Mouse (Mus musculus) lung, embryonic 15.5 days (tissue): ENCODE results near the gene Tmod2. TPM values are rescaled to one million over a fixed set of nuclear protein-coding genes. Genes with fewer than 3 reads are reported as not detected.
"Not testable (repeated sequence)": the region's sequence is repeated elsewhere in the genome, so short reads cannot be mapped to it uniquely, and the experiment has no call there.

Experiments used
- ATAC-seq: fragments of 200-750 bp; cut with Nextera tagmentation; 2 replicates; pipeline ENCODE4 v1.8.0; 2017; ENCODE audit warnings: moderate number of reproducible peaks, borderline replicate concordance; ENCODE audit not compliant: low FRiP score, low TSS enrichment; ENCODE audit errors: extremely low read depth
- H3K27ac ChIP-seq: fragments of 300-500 bp; sonication (generic); 2 replicates; pipeline ENCODE4 v1.5.1; 2015; ENCODE audit warnings: moderate library complexity, mild to moderate bottlenecking, inconsistent platforms
- H3K27me3 ChIP-seq: fragments of 300-500 bp; sonication (generic); 2 replicates; pipeline ENCODE4 v1.6.1; 2015; ENCODE audit warnings: inconsistent platforms
- H3K36me3 ChIP-seq: fragments of 300-500 bp; sonication (generic); 2 replicates; pipeline ENCODE4 v1.6.1; 2015; ENCODE audit warnings: inconsistent platforms
- H3K4me1 ChIP-seq: fragments of 300-500 bp; sonication (generic); 2 replicates; pipeline ENCODE4 v1.6.1; 2015; ENCODE audit warnings: inconsistent platforms
- H3K4me2 ChIP-seq: fragments of 300-500 bp; sonication (generic); 2 replicates; pipeline ENCODE4 v1.6.1; 2015; ENCODE audit warnings: inconsistent platforms, mild to moderate bottlenecking, moderate library complexity
- H3K4me3 ChIP-seq: fragments of 300-500 bp; sonication (generic); 2 replicates; pipeline ENCODE4 v1.5.1; 2015; ENCODE audit warnings: mild to moderate bottlenecking, inconsistent platforms
- H3K9ac ChIP-seq: fragments of 300-500 bp; sonication (generic); 2 replicates; pipeline ENCODE4 v1.6.1; 2015; ENCODE audit warnings: inconsistent platforms
- H3K9me3 ChIP-seq: fragments of 300-500 bp; sonication (generic); 2 replicates; pipeline ENCODE4 v1.6.1; 2016; ENCODE audit warnings: inconsistent platforms
- WGBS: fragments of 180-500 bp; shearing (Covaris S2); methylation state at CpG from one replicate; pipeline ENCODE4 v1.1.7; 2015; 5-methylcytosine and 5-hydroxymethylcytosine counted together
- polyA plus RNA-seq: library from polyadenylated mRNA; unstranded; fragments of >200 nt; fragmentation: Nextera tagmentation; extraction: Ambion mirVana; gene quantifications from 2 replicates; pipeline ENCODE4 v1.2.1, GENCODE M21; 2015

Tmod2 gene
- polyA plus RNA-seq, 1 experiment from 2014 or later: 10.1 TPM

GRCm38 (mm10) chr9:75625556-75626307, 14.6 kb upstream of the Tmod2 start, which contains the start of gene Lysmd2:
TSS of gene Lysmd2 (plus strand) at chr9:75625741.
- Histone ChIP-seq H3K27me3 (no peaks in the 10 kb centered on the region; the same call in 1 of the 2 replicates), H3K4me3 (peak within 1 kb of the TSS; percentile 87), H3K9ac (peak within 1 kb of the TSS; percentile 82), H3K27ac (peak within 1 kb of the TSS; percentile 71), H3K4me2 (peak within 1 kb of the TSS; percentile 95), H3K36me3 (no peaks in the 10 kb centered on the region), H3K4me1 (peaks cover 10% of the 10 kb centered on the region), H3K9me3 (no peaks in the 10 kb centered on the region)
- peak; percentile 93 for ATAC-seq
- WGBS: under 1% methylated on average over 73 of the region's 94 CpGs

GRCm38 (mm10) chr9:75624983-75625555, 13.9 kb upstream of the Tmod2 start:
- no peak for ATAC-seq
- Histone ChIP-seq H3K9me3 (no peaks in the 10 kb centered on the region), H3K4me2 (peak overlapping the region; percentile 95), H3K27me3 (no peaks in the 10 kb centered on the region; the same call in 1 of the 2 replicates), H3K4me3 (peak overlapping the region; percentile 87), H3K4me1 (peaks cover 10% of the 10 kb centered on the region), H3K27ac (peak overlapping the region; percentile 16; the same call in 1 of the 2 replicates), H3K9ac (peak overlapping the region; percentile 82), H3K36me3 (no peaks in the 10 kb centered on the region)
- 14% methylated on average over 18 of the region's 18 CpGs for WGBS

GRCm38 (mm10) chr9:75621428-75621827, 10.3 kb upstream of the Tmod2 start:
- Histone ChIP-seq H3K4me2 (no peak overlapping the region), H3K4me3 (no peak overlapping the region), H3K9me3 (no peaks in the 10 kb centered on the region), H3K4me1 (peaks cover 4% of the 10 kb centered on the region), H3K27ac (no peak overlapping the region), H3K9ac (no peak overlapping the region), H3K27me3 (no peaks in the 10 kb centered on the region; the same call in 1 of the 2 replicates), H3K36me3 (no peaks in the 10 kb centered on the region)
- no peak for ATAC-seq
- 43% methylated on average over 3 of the region's 3 CpGs for WGBS

- 88% methylated on average over 2 of the region's 2 CpGs for WGBS
- not testable (repeated sequence) for H3K9ac ChIP-seq, H3K36me3 ChIP-seq, H3K4me1 ChIP-seq, ATAC-seq, H3K27me3 ChIP-seq, H3K9me3 ChIP-seq, H3K4me3 ChIP-seq, H3K4me2 ChIP-seq, H3K27ac ChIP-seq
Measured at GRCm38 (mm10) chr9:75619761-75620160, 8.6 kb upstream of the Tmod2 start.

- no peak overlapping the region for H3K4me3 ChIP-seq
- 0 out of 2 replicates have a peak, but pooled peaks have one; percentile 19 for ATAC-seq
- 80% methylated on average over 6 of the region's 6 CpGs for WGBS
- no peak overlapping the region for H3K9ac ChIP-seq
- no peak overlapping the region for H3K4me2 ChIP-seq
- H3K9me3 ChIP-seq: no peaks in the 10 kb centered on the region
- no peak overlapping the region for H3K27ac ChIP-seq
- H3K27me3 ChIP-seq: no peaks in the 10 kb centered on the region; the same call in 1 of the 2 replicates
- no peaks in the 10 kb centered on the region for H3K4me1 ChIP-seq
- no peaks in the 10 kb centered on the region for H3K36me3 ChIP-seq
Measured at GRCm38 (mm10) chr9:75618836-75619400, 7.8 kb upstream of the Tmod2 start.

- no peaks in the 10 kb centered on the region for H3K9me3 ChIP-seq
- WGBS: 56% methylated on average over 3 of the region's 3 CpGs
- ATAC-seq: no peak
- no peaks in the 10 kb centered on the region for H3K4me1 ChIP-seq
- no peak overlapping the region for H3K9ac ChIP-seq
- H3K4me2 ChIP-seq: no peak overlapping the region
- H3K36me3 ChIP-seq: no peaks in the 10 kb centered on the region
- H3K27me3 ChIP-seq: peaks cover 4% of the 10 kb centered on the region; the same call in 1 of the 2 replicates
- H3K27ac ChIP-seq: no peak overlapping the region
- H3K4me3 ChIP-seq: no peak overlapping the region
Measured at GRCm38 (mm10) chr9:75616560-75616959, 5.4 kb upstream of the Tmod2 start.

GRCm38 (mm10) chr9:75609965-75610364, 1.2 kb downstream of the Tmod2 start:
- Histone ChIP-seq H3K9me3 (no peaks in the 10 kb centered on the region), H3K4me3 (peak overlapping the region; percentile 58), H3K27me3 (peaks cover 25% of the 10 kb centered on the region; the same call in 1 of the 2 replicates), H3K4me1 (no peaks in the 10 kb centered on the region), H3K4me2 (peak overlapping the region; percentile 99), H3K36me3 (no peaks in the 10 kb centered on the region), H3K27ac (no peak overlapping the region), H3K9ac (no peak overlapping the region)
- no peak for ATAC-seq
- 20% methylated on average over 16 of the region's 16 CpGs for WGBS

GRCm38 (mm10) chr9:75609505-75609904, 1.6 kb downstream of the Tmod2 start:
- H3K9me3 ChIP-seq: no peaks in the 10 kb centered on the region
- 65% methylated on average over 1 of the region's 1 CpGs for WGBS
- H3K36me3 ChIP-seq: no peaks in the 10 kb centered on the region
- H3K9ac ChIP-seq: no peak overlapping the region
- no peak overlapping the region for H3K4me2 ChIP-seq
- H3K4me1 ChIP-seq: no peaks in the 10 kb centered on the region
- no peak for ATAC-seq
- H3K27me3 ChIP-seq: peaks cover 25% of the 10 kb centered on the region; the same call in 1 of the 2 replicates
- no peak overlapping the region for H3K4me3 ChIP-seq
- no peak overlapping the region for H3K27ac ChIP-seq

GRCm38 (mm10) chr9:75607496-75607895, 3.6 kb downstream of the Tmod2 start:
- Histone ChIP-seq H3K27ac (no peak overlapping the region), H3K4me3 (no peak overlapping the region), H3K9ac (no peak overlapping the region), H3K9me3 (no peaks in the 10 kb centered on the region), H3K4me1 (no peaks in the 10 kb centered on the region), H3K4me2 (no peak overlapping the region), H3K36me3 (no peaks in the 10 kb centered on the region), H3K27me3 (peaks cover 25% of the 10 kb centered on the region; the same call in 1 of the 2 replicates)
- ATAC-seq: no peak
- 88% methylated on average over 4 of the region's 4 CpGs for WGBS

- H3K4me3 ChIP-seq: 0 out of 2 replicates have a peak overlapping the region, but pooled peaks have one; percentile 4
- WGBS: 17% methylated on average over 12 of the region's 12 CpGs
Measured at GRCm38 (mm10) chr9:75601510-75601909, 9.6 kb downstream of the Tmod2 start.

GRCm38 (mm10) chr9:75600166-75600934, 10.8 kb downstream of the Tmod2 start:
- Histone ChIP-seq H3K36me3 (no peaks in the 10 kb centered on the region), H3K9ac (no peak overlapping the region), H3K4me1 (peaks cover 27% of the 10 kb centered on the region), H3K27me3 (no peaks in the 10 kb centered on the region), H3K4me2 (no peak overlapping the region), H3K9me3 (no peaks in the 10 kb centered on the region), H3K27ac (no peak overlapping the region; the same call in 1 of the 2 replicates), H3K4me3 (no peak overlapping the region)
- WGBS: 55% methylated on average over 7 of the region's 7 CpGs
- ATAC-seq: 0 out of 2 replicates have a peak, but pooled peaks have one; percentile 25

More at GRCm38 (mm10) chr9:75601510-75601909, 9.6 kb downstream of the Tmod2 start:
- no peaks in the 10 kb centered on the region for H3K27me3 ChIP-seq
- H3K9ac ChIP-seq: no peak overlapping the region
- peaks cover 27% of the 10 kb centered on the region for H3K4me1 ChIP-seq
- ATAC-seq: no peak
- no peaks in the 10 kb centered on the region for H3K9me3 ChIP-seq
- no peaks in the 10 kb centered on the region for H3K36me3 ChIP-seq
- peak overlapping the region; percentile 26; the same call in 1 of the 2 replicates for H3K4me2 ChIP-seq
- no peak overlapping the region for H3K27ac ChIP-seq
